Mouse (Mus musculus) frontal cortex, postnatal 36 days (tissue): ENCODE results near the gene Adarb2.

Experiments used
- DNase-seq, 2 experiments: peaks; one replicate each; pipeline ENCODE4 v3.0.0; 2022; ENCODE audit warnings: low spot score in 2 of 2

Adarb2 gene

GRCm38 (mm10) chr13:8664615-8665240 is 462.1 kb downstream of the Adarb2 start:
- no peak for DNase-seq

- DNase-seq = no peak
Observed at GRCm38 (mm10) chr13:8677174-8677573, 474.5 kb downstream of the Adarb2 start.

GRCm38 (mm10) chr13:8680470-8681129 is 477.9 kb downstream of the Adarb2 start:
- DNase-seq = no peak

GRCm38 (mm10) chr13:8691448-8691847 is 488.8 kb downstream of the Adarb2 start:
- no peak for DNase-seq

GRCm38 (mm10) chr13:8692787-8693186 is 490.1 kb downstream of the Adarb2 start:
- DNase-seq = no peak

GRCm38 (mm10) chr13:8698451-8698850 is 495.8 kb downstream of the Adarb2 start:
- DNase-seq = no peak

- no peak for DNase-seq
Observed at GRCm38 (mm10) chr13:8699831-8700230, 497.2 kb downstream of the Adarb2 start.

GRCm38 (mm10) chr13:8700981-8701380 is 498.3 kb downstream of the Adarb2 start:
- no peak for DNase-seq

- no peak for DNase-seq
Observed at GRCm38 (mm10) chr13:8705296-8705695, 502.6 kb downstream of the Adarb2 start.

- DNase-seq = no peak
Observed at GRCm38 (mm10) chr13:8713377-8713776, 510.7 kb downstream of the Adarb2 start.

- no peak for DNase-seq
Observed at GRCm38 (mm10) chr13:8729972-8730645, 527.4 kb downstream of the Adarb2 start.

GRCm38 (mm10) chr13:8737139-8737865 is 534.6 kb downstream of the Adarb2 start:
- peak in 1 of 2 experiments; percentile 9 for DNase-seq

GRCm38 (mm10) chr13:8742792-8743191 is 540.1 kb downstream of the Adarb2 start:
- DNase-seq = no peak

GRCm38 (mm10) chr13:8744565-8744964 is 541.9 kb downstream of the Adarb2 start:
- peak in 1 of 2 experiments; percentile 7 for DNase-seq

GRCm38 (mm10) chr13:8745596-8745995 is 542.9 kb downstream of the Adarb2 start:
- no peak for DNase-seq

GRCm38 (mm10) chr13:8749451-8749850 is 546.8 kb downstream of the Adarb2 start:
- DNase-seq = no peak

- no peak for DNase-seq
Observed at GRCm38 (mm10) chr13:8760940-8761339, 558.3 kb downstream of the Adarb2 start.

GRCm38 (mm10) chr13:8769654-8770227 is 567.1 kb downstream of the Adarb2 start:
- no peak for DNase-seq

GRCm38 (mm10) chr13:8770616-8771015 is 568.0 kb downstream of the Adarb2 start:
- no peak for DNase-seq

GRCm38 (mm10) chr13:8780441-8780840 is 577.8 kb downstream of the Adarb2 start:
- DNase-seq = no peak

- DNase-seq = no peak
Observed at GRCm38 (mm10) chr13:8782636-8783035, 580.0 kb downstream of the Adarb2 start.
